Mouse (Mus musculus): ENCODE data around the gene Col4a1.

The Col4a1 gene

GRCm38 (mm10) chr8:11266471-11266870, 46.2 kb downstream of the Col4a1 start:
- no peak for DNase-seq (ENCODE audit: low spot score in 2 of 2)

- no peak for DNase-seq (ENCODE audit: low spot score in 2 of 2)
Measured at GRCm38 (mm10) chr8:11265971-11266370, 46.7 kb downstream of the Col4a1 start.

- DNase-seq (ENCODE audit: low spot score in 2 of 2), result no peak
Measured at GRCm38 (mm10) chr8:11263848-11264247, 48.8 kb downstream of the Col4a1 start.

- DNase-seq (ENCODE audit: low spot score in 2 of 2), result no peak
Measured at GRCm38 (mm10) chr8:11262031-11262735, 50.4 kb downstream of the Col4a1 start.

- DNase-seq (ENCODE audit: low spot score in 2 of 2), result no peak
Measured at GRCm38 (mm10) chr8:11259832-11260615, 52.6 kb downstream of the Col4a1 start.

GRCm38 (mm10) chr8:11258517-11259136, 54.0 kb downstream of the Col4a1 start:
- no peak for DNase-seq (ENCODE audit: low spot score in 2 of 2)

- no peak for DNase-seq (ENCODE audit: low spot score in 2 of 2)
Measured at GRCm38 (mm10) chr8:11257079-11258017, 55.3 kb downstream of the Col4a1 start.

- DNase-seq (ENCODE audit: low spot score in 2 of 2), result no peak
Measured at GRCm38 (mm10) chr8:11256405-11256804, 56.2 kb downstream of the Col4a1 start.

DNA sequence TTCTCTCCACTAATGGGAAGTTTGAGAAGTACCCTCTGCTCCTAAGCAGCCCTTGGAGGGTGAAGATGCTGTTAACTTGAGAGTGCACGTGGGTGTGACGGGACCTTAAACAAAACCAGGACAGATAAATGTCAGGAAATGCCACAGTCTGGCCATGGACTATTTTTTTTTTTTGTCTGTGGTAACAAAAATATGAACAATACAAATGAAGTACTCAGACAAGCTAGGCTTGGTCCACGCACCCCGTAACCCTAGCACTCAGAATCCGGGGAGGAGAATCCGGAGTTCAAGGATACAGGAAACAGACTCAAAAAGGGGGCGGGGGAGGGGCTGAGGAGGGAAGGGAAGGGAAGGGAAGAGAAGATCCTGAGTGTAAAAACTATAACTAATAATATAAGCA, 56.9 kb downstream of the Col4a1 start:
- DNase-seq (ENCODE audit: low spot score in 2 of 2), result no peak

GRCm38 (mm10) chr8:11254914-11255530, 57.6 kb downstream of the Col4a1 start:
- DNase-seq (ENCODE audit: low spot score in 2 of 2), result no peak

- no peak for DNase-seq (ENCODE audit: low spot score in 2 of 2)
Measured at GRCm38 (mm10) chr8:11254510-11254909, 58.1 kb downstream of the Col4a1 start.

GRCm38 (mm10) chr8:11253556-11253955, 59.1 kb downstream of the Col4a1 start:
- peak; percentile 92 to 93 for DNase-seq (ENCODE audit: low spot score in 2 of 2)

GRCm38 (mm10) chr8:11253041-11253440, 59.6 kb downstream of the Col4a1 start:
- DNase-seq (ENCODE audit: low spot score in 2 of 2), result no peak

GRCm38 (mm10) chr8:11252235-11252774, 60.3 kb downstream of the Col4a1 start:
- no peak for DNase-seq (ENCODE audit: low spot score in 2 of 2)

GRCm38 (mm10) chr8:11250149-11250548, 62.5 kb downstream of the Col4a1 start:
- no peak for DNase-seq (ENCODE audit: low spot score in 2 of 2)

DNA sequence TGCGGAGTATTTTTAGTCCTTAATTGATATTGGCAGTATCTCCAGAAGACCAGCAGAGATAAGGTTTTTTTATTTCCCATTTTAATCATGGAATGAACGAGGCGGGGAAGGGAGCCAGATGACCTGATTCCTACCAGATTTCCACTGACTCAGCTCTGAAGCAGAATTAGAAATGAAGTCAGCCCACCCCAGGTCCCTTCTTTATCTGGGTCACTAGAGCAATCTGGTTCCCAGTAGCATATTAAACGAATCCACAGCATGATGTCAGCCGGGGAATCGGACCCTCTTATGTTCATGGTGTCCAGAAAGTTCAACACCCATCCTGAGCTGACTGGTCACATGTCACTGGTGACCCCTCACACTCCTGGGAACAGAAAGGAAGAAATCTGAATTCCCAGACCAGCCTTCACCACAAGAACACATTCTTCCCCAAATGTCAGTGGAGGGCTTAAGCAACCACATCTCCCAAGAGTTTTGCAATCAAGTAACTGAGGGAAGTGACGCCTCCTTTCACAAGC, 63.0 kb downstream of the Col4a1 start:
- peak; percentile 50 to 51 for DNase-seq (ENCODE audit: low spot score in 2 of 2)

GRCm38 (mm10) chr8:11248712-11249111, 63.9 kb downstream of the Col4a1 start:
- DNase-seq (ENCODE audit: low spot score in 2 of 2), result no peak

DNA sequence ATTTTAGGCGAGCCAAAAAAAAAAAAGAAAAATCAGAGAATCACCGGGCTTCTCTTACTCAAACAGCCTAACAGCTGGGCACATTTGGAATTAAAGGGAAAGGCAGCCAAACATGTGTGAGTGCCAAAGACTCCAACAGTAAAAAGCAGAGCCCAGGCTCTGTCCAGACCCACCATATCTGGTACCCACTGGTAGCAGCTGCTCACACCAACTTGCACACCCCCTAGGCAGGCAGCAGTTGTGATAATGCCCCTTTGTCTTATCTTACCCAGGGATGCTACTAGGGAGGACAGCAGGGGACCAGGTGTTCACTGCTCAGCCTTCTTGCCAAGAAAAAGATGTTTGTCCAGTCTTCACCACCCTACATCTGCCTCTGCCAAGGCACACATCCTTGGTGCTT, 71.1 kb downstream of the Col4a1 start:
- no peak for DNase-seq (ENCODE audit: low spot score in 2 of 2)

- no peak for DNase-seq (ENCODE audit: low spot score in 2 of 2)
Measured at GRCm38 (mm10) chr8:11234879-11235210, 77.8 kb downstream of the Col4a1 start.

GRCm38 (mm10) chr8:11234151-11234878, 78.3 kb downstream of the Col4a1 start:
- DNase-seq (ENCODE audit: low spot score in 2 of 2), result no peak
